27 mouse cellular contexts compared by ENCODE assay signal in genomic region chr17:87468616-87469015, GRCm38 (mm10). TPM values are rescaled to one million over a fixed set of nuclear protein-coding genes. Genes with fewer than 3 reads are reported as not detected.
DNase-seq lines count a peak whose midpoint lies in the region; ATAC-seq and TF ChIP-seq lines count a peak whose summit lies in the region.
"Had no signal": no experiment of that assay in that cellular context is flagged by ENCODE, and none has a peak within 500 bp of the region (broad histone marks: within the 10 kb centered on the region; RNA-seq: fewer than 3 reads in every experiment).

No protein-coding gene starts in this region.

- no peak overlapping the region for H3K4me2 ChIP-seq in liver, embryonic 11.5 days
- no peak overlapping the region for H3K4me2 ChIP-seq in liver, embryonic 12.5 days
- H3K4me2 ChIP-seq: embryonic facial prominence, embryonic 13.5 days; heart, embryonic 13.5 days; hindbrain, embryonic 13.5 days had no signal

- no peaks in the 10 kb centered on the region for H3K27me3 ChIP-seq in heart, embryonic 10.5 days (ENCODE audit: insufficient read depth, poor library complexity, severe bottlenecking)
- 0 out of 2 replicates have a peak, but pooled peaks cover 3% of the 10 kb centered on the region for H3K27me3 ChIP-seq in liver, embryonic 11.5 days (replicated peaks; ENCODE audit: control insufficient read depth, insufficient read depth, low read length)
- H3K27me3 ChIP-seq in liver, embryonic 12.5 days (replicated peaks): peaks cover 23% of the 10 kb centered on the region
- H3K27me3 ChIP-seq in testis, adult 2 months (ENCODE audit: control insufficient read depth, insufficient read depth, low read length): no peaks in the 10 kb centered on the region
- H3K27me3 ChIP-seq: embryonic facial prominence, embryonic 13.5 days; heart, embryonic 13.5 days; hindbrain, embryonic 13.5 days had no signal

- no peak for DNase-seq in heart, embryonic 10.5 days (ENCODE audit: low spot score)
- no peak for DNase-seq in heart, postnatal 4 days
- DNase-seq in liver, embryonic 11.5 days (ENCODE audit: low spot score): no peak
- DNase-seq in testis, postnatal 10 days (ENCODE audit: low spot score): no peak
- DNase-seq in heart, postnatal 25 days (ENCODE audit: low spot score): no peak
- DNase-seq: adrenal gland, adult 8-10 months; adrenal gland, postnatal 36 days; cerebellum, adult 11 months; cerebellum, adult 8-10 months; cerebellum, postnatal 14 days; gastrocnemius, postnatal 14 days had no signal

- peak overlapping the region; percentile 33; the same call in 1 of the 2 replicates for H3K27ac ChIP-seq in heart, embryonic 10.5 days
- peak overlapping the region; percentile 74; the same call in 1 of the 2 replicates for H3K27ac ChIP-seq in liver, embryonic 11.5 days (ENCODE audit: low read depth, low read length)
- no peak overlapping the region; the same call in 1 of the 2 replicates for H3K27ac ChIP-seq in liver, embryonic 12.5 days
- peak overlapping the region; percentile 49; the same call in 1 of the 2 replicates for H3K27ac ChIP-seq in testis, adult 2 months (ENCODE audit: control insufficient read depth, insufficient read depth, low read depth, low read length)
- H3K27ac ChIP-seq in olfactory bulb, adult 2 months (ENCODE audit: insufficient read depth, low read depth, low read length): peak overlapping the region; percentile 56
- H3K27ac ChIP-seq: embryonic facial prominence, embryonic 13.5 days; heart, embryonic 13.5 days; hindbrain, embryonic 13.5 days; hindbrain, postnatal 0 days had no signal

- no peak for TF ChIP-seq POLR2A in testis, adult 2 months (IDR thresholded peaks at IDR 0.05; ENCODE audit: control insufficient read depth, low read depth, low read length)
- TF ChIP-seq POLR2A in olfactory bulb, adult 2 months (IDR thresholded peaks at IDR 0.05; ENCODE audit: insufficient read depth, low read depth, low read length): no peak

- intact Hi-C loops in heart, postnatal 25 days (cut with DNase I): no loop called here

- no peak overlapping the region for H3K4me3 ChIP-seq in heart, embryonic 10.5 days
- H3K4me3 ChIP-seq in liver, embryonic 11.5 days (ENCODE audit: low read depth, low read length): no peak overlapping the region
- H3K4me3 ChIP-seq in liver, embryonic 12.5 days: no peak overlapping the region
- H3K4me3 ChIP-seq in testis, adult 2 months (ENCODE audit: control insufficient read depth, low read depth, low read length): no peak overlapping the region
- H3K4me3 ChIP-seq in olfactory bulb, adult 2 months (ENCODE audit: insufficient read depth, low read depth, low read length): no peak overlapping the region
- H3K4me3 ChIP-seq: embryonic facial prominence, embryonic 13.5 days; heart, embryonic 13.5 days; hindbrain, embryonic 13.5 days had no signal

- 83% methylated on average over 5 of the region's 5 CpGs for WGBS in heart, embryonic 10.5 days
- WGBS in liver, embryonic 11.5 days: 78% methylated on average over 5 of the region's 5 CpGs
- WGBS in liver, embryonic 12.5 days (ENCODE audit: insufficient replicate concordance): 78% methylated on average over 5 of the region's 5 CpGs
- WGBS in olfactory bulb, adult 2 months: 39% methylated on average over 5 of the region's 5 CpGs

- no peak for ATAC-seq in liver, embryonic 11.5 days (replicated peaks; ENCODE audit: low FRiP score)
- no peak for ATAC-seq in liver, embryonic 12.5 days
- ATAC-seq: forebrain, embryonic 14.5 days; hindbrain, postnatal 0 days had no signal

- H3K9ac ChIP-seq in liver, embryonic 11.5 days (ENCODE audit: low read depth, low read length): no peak overlapping the region
- H3K9ac ChIP-seq in liver, embryonic 12.5 days: no peak overlapping the region
- H3K9ac ChIP-seq: embryonic facial prominence, embryonic 13.5 days; heart, embryonic 13.5 days; hindbrain, embryonic 13.5 days had no signal

- no peak for TF ChIP-seq CTCF in testis, adult 2 months (IDR thresholded peaks at IDR 0.05; ENCODE audit: control insufficient read depth, insufficient read depth, insufficient replicate concordance, low read depth, low read length)
- TF ChIP-seq CTCF in olfactory bulb, adult 2 months (IDR thresholded peaks at IDR 0.05; ENCODE audit: insufficient read depth, low read depth, low read length): no peak

- peaks cover 33% of the 10 kb centered on the region for H3K4me1 ChIP-seq in heart, embryonic 10.5 days
- peaks cover 28% of the 10 kb centered on the region for H3K4me1 ChIP-seq in liver, embryonic 11.5 days (replicated peaks; ENCODE audit: control insufficient read depth, insufficient read depth, low read length)
- H3K4me1 ChIP-seq in liver, embryonic 12.5 days: peaks cover 45% of the 10 kb centered on the region
- no peaks in the 10 kb centered on the region; the same call in 1 of the 2 replicates for H3K4me1 ChIP-seq in testis, adult 2 months (ENCODE audit: control insufficient read depth, insufficient read depth, low read length)
- peaks cover 11% of the 10 kb centered on the region for H3K4me1 ChIP-seq in olfactory bulb, adult 2 months (ENCODE audit: control insufficient read depth, insufficient read depth, low read length)

- H3K9me3 ChIP-seq in heart, embryonic 10.5 days: no peaks in the 10 kb centered on the region
- H3K9me3 ChIP-seq in liver, embryonic 11.5 days (ENCODE audit: control insufficient read depth, low read length): no peaks in the 10 kb centered on the region
- no peaks in the 10 kb centered on the region for H3K9me3 ChIP-seq in liver, embryonic 12.5 days (replicated peaks)
- H3K9me3 ChIP-seq: embryonic facial prominence, embryonic 13.5 days; heart, embryonic 13.5 days; hindbrain, embryonic 13.5 days had no signal

- H3K36me3 ChIP-seq in heart, embryonic 10.5 days: no peaks in the 10 kb centered on the region
- no peaks in the 10 kb centered on the region for H3K36me3 ChIP-seq in liver, embryonic 11.5 days (ENCODE audit: control insufficient read depth, insufficient read depth, low read length)
- H3K36me3 ChIP-seq in liver, embryonic 12.5 days: no peaks in the 10 kb centered on the region
- H3K36me3 ChIP-seq in testis, adult 2 months (ENCODE audit: control insufficient read depth, insufficient read depth, low read length): no peaks in the 10 kb centered on the region
- H3K36me3 ChIP-seq: embryonic facial prominence, embryonic 13.5 days; heart, embryonic 13.5 days; hindbrain, embryonic 13.5 days had no signal

RNA-seq across cellular contexts. Expression of gene Calm2, which starts 21.9 kb away (rescaled TPM):
- polyA plus RNA-seq in heart, embryonic 10.5 days (2016; fragmentation: Nextera tagmentation; extraction: Ambion mirVana): 738 and 942 TPM in 2 replicates
- 100 to 1,000 TPM; 289 to 299 TPM for total RNA-seq in heart, postnatal 4 days (2021)
- polyA plus RNA-seq in liver, embryonic 11.5 days (2014; fragmentation: Nextera tagmentation; extraction: Ambion mirVana): 744 and 764 TPM in 2 replicates
- 401 and 435 TPM in 2 replicates for polyA plus RNA-seq in liver, embryonic 12.5 days (2016; fragmentation: Nextera tagmentation; extraction: Ambion mirVana)
- polyA plus RNA-seq in testis, adult 2 months (2012; rRNA removed): 174 and 245 TPM in 2 replicates
- polyA plus RNA-seq in olfactory bulb, adult 2 months (2012; ENCODE audit: insufficient read depth, insufficient read length, low replicate concordance, missing spikeins): 549 and 1,470 TPM in 2 replicates
- total RNA-seq in heart, postnatal 25 days (2021): 100 to 1,000 TPM; 131 to 166 TPM

RNA-seq across cellular contexts. Expression of gene Stpg4, which starts 41.1 kb away (rescaled TPM):
- polyA plus RNA-seq in heart, embryonic 10.5 days (2016; fragmentation: Nextera tagmentation; extraction: Ambion mirVana): 0.52 TPM in 1 of 2 replicates, not detected in the other
- not detected for total RNA-seq in heart, postnatal 4 days (2021)
- polyA plus RNA-seq in liver, embryonic 11.5 days (2014; fragmentation: Nextera tagmentation; extraction: Ambion mirVana): not detected in 2 replicates
- polyA plus RNA-seq in liver, embryonic 12.5 days (2016; fragmentation: Nextera tagmentation; extraction: Ambion mirVana): not detected in 2 replicates
- polyA plus RNA-seq in testis, adult 2 months (2012; rRNA removed): 382 and 415 TPM in 2 replicates
- not detected in 2 replicates for polyA plus RNA-seq in olfactory bulb, adult 2 months (2012; ENCODE audit: insufficient read depth, insufficient read length, low replicate concordance, missing spikeins)
- not detected for total RNA-seq in heart, postnatal 25 days (2021)
- total RNA-seq: adrenal gland, adult 8-10 months; adrenal gland, postnatal 36 days; common myeloid progenitor, adult 5-6 weeks; ES-E14; gastrocnemius, adult 18-20 months; gastrocnemius, postnatal 14 days; granulocyte monocyte progenitor cell, adult 5-6 weeks; heart, adult 8-10 months had no signal
- polyA plus RNA-seq: brain, embryonic 14.5 days; embryonic facial prominence, embryonic 13.5 days; forebrain, embryonic 14.5 days; frontal cortex, adult 2 months; heart, postnatal 0 days; hindbrain, embryonic 13.5 days; hindbrain, postnatal 0 days had no signal

Comparison
In these comparisons a context has a peak if more than half of its experiments do, and no peak if none do; other contexts are left out.
1. RNA of gene Stpg4, which starts 41.1 kb away (polyA plus RNA-seq): 382 to 415 TPM in testis, adult 2 months; 0.52 TPM in heart, embryonic 10.5 days, not detected in liver, embryonic 11.5 days, not detected in liver, embryonic 12.5 days and not detected in olfactory bulb, adult 2 months; every median in the first group is over 100 times any median in the second.